Mouse (Mus musculus) intestine, postnatal 0 days (tissue): ENCODE results near the gene Gnaz. TPM values are rescaled to one million over a fixed set of nuclear protein-coding genes. Genes with fewer than 3 reads are reported as not detected.

Experiments
- ATAC-seq: fragments of 200-750 bp; cut with Nextera tagmentation; 2 replicates; pipeline ENCODE4 v1.8.0; 2017; ENCODE audit warnings: mild to moderate bottlenecking, moderate TSS enrichment, moderate library complexity
- H3K27ac ChIP-seq: fragments of 300-500 bp; sonication (generic); 2 replicates; pipeline ENCODE4 v1.5.1; 2014; ENCODE audit warnings: mild to moderate bottlenecking, low read depth, low read length, moderate library complexity
- H3K27me3 ChIP-seq: fragments of 300-500 bp; sonication (generic); replicated peaks from 2 replicates; pipeline ENCODE4 v1.6.1; 2014; ENCODE audit warnings: low read length, mixed read lengths; ENCODE audit not compliant: control insufficient read depth, insufficient read depth
- H3K36me3 ChIP-seq: fragments of 300-500 bp; sonication (generic); 2 replicates; pipeline ENCODE4 v1.6.1; 2014; ENCODE audit warnings: mild to moderate bottlenecking, moderate library complexity; ENCODE audit not compliant: control insufficient read depth, insufficient read depth
- H3K4me1 ChIP-seq: fragments of 300-500 bp; sonication (generic); replicated peaks from 2 replicates; pipeline ENCODE4 v1.6.1; 2014; ENCODE audit warnings: antibody characterized with exemption, low read length, mixed read lengths; ENCODE audit not compliant: control insufficient read depth, insufficient read depth
- H3K4me2 ChIP-seq: fragments of 300-500 bp; sonication (generic); replicated peaks from 2 replicates; pipeline ENCODE4 v1.6.1; 2014; ENCODE audit warnings: low read depth, mild to moderate bottlenecking, moderate library complexity
- H3K4me3 ChIP-seq: fragments of 300-500 bp; sonication (generic); 2 replicates; pipeline ENCODE4 v1.5.1; 2014; ENCODE audit warnings: low read depth, low read length
- H3K9ac ChIP-seq: fragments of 300-500 bp; sonication (generic); 2 replicates; pipeline ENCODE4 v1.6.1; 2014; ENCODE audit warnings: mild to moderate bottlenecking, low read depth, low read length
- H3K9me3 ChIP-seq: fragments of 300-500 bp; sonication (generic); 2 replicates; pipeline ENCODE4 v1.6.1; 2016; ENCODE audit warnings: mixed run types; ENCODE audit not compliant: control insufficient read depth
- CTCF ChIP-seq: sonication (generic); IDR thresholded peaks from 2 replicates; pipeline ENCODE4 v1.5.1; 2016; ENCODE audit warnings: low read depth, mild to moderate bottlenecking, control low read depth, antibody characterized with exemption, moderate library complexity
- WGBS: fragments of 180-500 bp; shearing (Covaris S2); extraction: QIAGEN DNeasy Blood & Tissue Kit; methylation state at CpG from one replicate; pipeline ENCODE4 v1.1.7; 2014; 5-methylcytosine and 5-hydroxymethylcytosine counted together
- polyA plus RNA-seq: library from polyadenylated mRNA; unstranded; fragments of >200 nt; fragmentation: Nextera tagmentation; extraction: Ambion mirVana; gene quantifications from 2 replicates; pipeline ENCODE4 v1.2.1, GENCODE M21; 2015

Gnaz gene
- polyA plus RNA-seq, 1 experiment from 2014 or later: 2.4 TPM

DNA sequence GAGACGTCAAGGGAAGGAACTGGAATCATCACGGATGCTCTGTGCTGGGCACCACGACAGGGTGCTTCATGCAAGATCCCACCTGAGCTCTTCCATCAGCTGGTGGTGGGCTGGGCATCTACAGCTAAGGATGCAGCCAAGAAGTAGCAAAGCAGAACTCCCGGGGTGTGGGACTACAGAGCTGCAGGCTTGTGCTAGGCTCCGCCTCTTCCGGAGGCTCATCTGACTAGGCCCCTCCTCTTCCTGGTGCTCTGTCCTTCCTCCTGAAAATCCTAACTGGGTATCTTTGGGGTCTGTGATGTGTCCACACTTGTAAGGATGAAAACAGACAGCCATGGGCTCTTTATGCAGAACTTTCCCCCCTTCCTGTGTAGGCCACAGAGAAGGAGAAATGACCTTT lies 98.7 kb downstream of the Gnaz start:
- no peak for TF ChIP-seq CTCF
- no peak overlapping the region for H3K4me2 ChIP-seq
- no peak for ATAC-seq
- no peak overlapping the region for H3K4me3 ChIP-seq
- H3K9me3 ChIP-seq: no peaks in the 10 kb centered on the region
- H3K36me3 ChIP-seq: no peaks in the 10 kb centered on the region
- no peak overlapping the region for H3K9ac ChIP-seq
- H3K4me1 ChIP-seq: peaks cover 19% of the 10 kb centered on the region
- H3K27ac ChIP-seq: no peak overlapping the region
- 81% methylated on average over 6 of the region's 6 CpGs for WGBS
- no peaks in the 10 kb centered on the region for H3K27me3 ChIP-seq

Other genes starting within 250 kb of the Gnaz start
- not detected in 2 replicates for gene Rsph14, start 65.4 kb downstream of the Gnaz start, polyA plus RNA-seq
- gene Rab36, start 69.9 kb downstream of the Gnaz start, polyA plus RNA-seq: 1.5 TPM in 2 replicates
- 26.7 and 36.2 TPM in 2 replicates for gene Bcr, start 93.4 kb downstream of the Gnaz start, polyA plus RNA-seq
- 13.0 and 14.2 TPM in 2 replicates for gene Specc1l, start 244.9 kb downstream of the Gnaz start, polyA plus RNA-seq